ENCODE assay signal across 20 mouse cellular contexts in the genomic region with DNA sequence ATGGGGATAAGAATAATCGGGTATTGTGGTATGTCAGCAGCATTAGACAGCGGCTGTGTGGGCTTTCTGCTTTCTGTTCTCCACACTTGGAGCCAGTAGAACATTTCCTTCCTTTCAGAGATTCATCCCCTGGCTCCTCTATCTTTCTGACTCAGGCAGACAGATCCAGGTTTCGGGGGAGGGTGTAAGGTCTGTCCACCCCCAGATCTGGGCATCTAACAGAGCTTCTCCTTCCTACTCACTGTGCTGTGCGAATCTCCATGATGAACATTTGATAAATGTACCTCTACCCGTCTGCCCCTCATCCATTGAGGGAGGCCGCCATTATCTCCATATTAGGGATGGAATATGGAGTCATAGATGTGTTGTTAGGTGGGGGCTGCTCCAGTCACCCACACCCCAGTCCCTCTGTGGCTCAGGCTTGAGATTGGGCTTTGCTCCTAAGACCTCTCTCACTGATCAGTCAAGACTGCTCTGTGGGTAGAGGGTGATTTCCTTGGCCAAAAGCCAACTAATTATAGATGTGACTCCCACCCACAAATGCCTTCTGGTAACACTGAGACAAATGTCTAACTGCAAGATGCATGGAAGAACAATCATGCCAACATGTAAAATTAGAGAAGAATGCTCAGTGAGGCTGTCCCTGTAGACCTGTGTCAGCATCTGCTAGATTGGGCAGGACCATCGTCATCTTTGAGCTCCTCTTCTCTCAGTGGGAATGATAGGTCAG.
A peak's percentile ranks its signal among the peaks of the same experiment; 100 is the strongest.
DNase-seq lines count a peak whose midpoint lies in the region.
"Had no signal": no experiment of that assay in that cellular context is flagged by ENCODE, and none has a peak within 500 bp of the region (broad histone marks: within the 10 kb centered on the region; RNA-seq: fewer than 3 reads in every experiment).

No protein-coding gene starts in this region.

- H3K27me3 ChIP-seq in limb, embryonic 10.5 days (ENCODE audit: low read depth, poor library complexity, severe bottlenecking), result no peaks in the 10 kb centered on the region
- H3K27me3 ChIP-seq: CH12.LX; embryonic facial prominence, embryonic 12.5 days; limb, embryonic 12.5 days; liver, embryonic 12.5 days; megakaryocyte, embryonic 14.5 days had no signal

- H3K27ac ChIP-seq in limb, embryonic 10.5 days, result no peak overlapping the region
- H3K27ac ChIP-seq: embryonic facial prominence, embryonic 12.5 days; heart, embryonic 10.5 days; limb, embryonic 12.5 days; liver, embryonic 12.5 days had no signal

- H3K36me3 ChIP-seq in limb, embryonic 10.5 days, result no peaks in the 10 kb centered on the region
- H3K36me3 ChIP-seq: embryonic facial prominence, embryonic 12.5 days; heart, embryonic 10.5 days; limb, embryonic 12.5 days; liver, embryonic 12.5 days had no signal

- intact Hi-C loops in left cerebral cortex, postnatal 10 days (cut with DNase I), result no loop called here
- intact Hi-C loops in left cerebral cortex, postnatal 36 days (cut with DNase I), result no loop called here
- intact Hi-C loops in gastrocnemius, postnatal 14 days (cut with DNase I; ENCODE audit: low total_unique reads), result no loop called here

- H3K4me1 ChIP-seq in limb, embryonic 10.5 days, result no peaks in the 10 kb centered on the region
- H3K4me1 ChIP-seq: embryonic facial prominence, embryonic 12.5 days; heart, embryonic 10.5 days; limb, embryonic 12.5 days; liver, embryonic 12.5 days had no signal

- no peak overlapping the region for H3K4me3 ChIP-seq in limb, embryonic 10.5 days
- H3K4me3 ChIP-seq: embryonic facial prominence, embryonic 12.5 days; heart, embryonic 10.5 days; limb, embryonic 12.5 days; liver, embryonic 12.5 days; megakaryocyte, embryonic 14.5 days had no signal

- WGBS in limb, embryonic 10.5 days, result 90% methylated on average over 7 of the region's 7 CpGs

- H3K9me3 ChIP-seq in limb, embryonic 10.5 days (replicated peaks), result no peaks in the 10 kb centered on the region
- H3K9me3 ChIP-seq: embryonic facial prominence, embryonic 12.5 days; heart, embryonic 10.5 days; limb, embryonic 12.5 days; liver, embryonic 12.5 days had no signal

- DNase-seq in left cerebral cortex, adult 11 months (ENCODE audit: low spot score), result peak; percentile 75
- no peak for DNase-seq in left cerebral cortex, postnatal 10 days (ENCODE audit: extremely low spot score in 1 of 2, low spot score in 2 of 2)
- peak; percentile 85 for DNase-seq in frontal cortex, adult 2 months (ENCODE audit: extremely low spot score in 1 of 2, low spot score in 1 of 2)
- peak; percentile 46 to 83 for DNase-seq in layer of hippocampus, postnatal 14 days (ENCODE audit: low spot score in 2 of 2)
- DNase-seq in left cerebral cortex, postnatal 36 days (ENCODE audit: low spot score in 2 of 2), result peak; percentile 57 to 73
- no peak for DNase-seq in limb, embryonic 10.5 days (ENCODE audit: low spot score)
- no peak for DNase-seq in cerebellum, adult 9-10 months
- DNase-seq in gastrocnemius, postnatal 14 days, result no peak
- DNase-seq: adrenal gland, postnatal 14 days; cerebellum, adult 18-20 months; kidney, adult 18-20 months; kidney, postnatal 10 days; lung, adult 2 months; thymus, adult 18-20 months had no signal

Comparison
In these comparisons a context has a peak if more than half of its experiments do, and no peak if none do; other contexts are left out.
1. DNase-seq: peak in left cerebral cortex, adult 11 months (single experiment), frontal cortex, adult 2 months (2 of 2), layer of hippocampus, postnatal 14 days (2 of 2) and left cerebral cortex, postnatal 36 days (2 of 2); none in left cerebral cortex, postnatal 10 days (0 of 2), limb, embryonic 10.5 days (single experiment), cerebellum, adult 9-10 months (single experiment) and gastrocnemius, postnatal 14 days (single experiment).